Mouse (Mus musculus) heart, postnatal 0 days (tissue): Measurements from ENCODE around the gene Zfp326. TPM values are rescaled to one million over a fixed set of nuclear protein-coding genes. Genes with fewer than 3 reads are reported as not detected.

ENCODE experiments used
- ATAC-seq: fragments of 200-750 bp; cut with Nextera tagmentation; 2 replicates; pipeline ENCODE4 v1.8.0; 2017; ENCODE audit warnings: low read depth, moderate number of reproducible peaks, moderate library complexity; ENCODE audit not compliant: insufficient read depth
- DNase-seq: peaks from one replicate; pipeline ENCODE4 v3.0.0-alpha.2; 2016; ENCODE audit warnings: low spot score
- H3K27ac ChIP-seq: fragments of 300-500 bp; sonication (generic); 2 replicates; pipeline ENCODE4 v1.5.1; 2014; ENCODE audit warnings: low read depth, mild to moderate bottlenecking
- H3K27me3 ChIP-seq: fragments of 300-500 bp; sonication (generic); 2 replicates; pipeline ENCODE4 v1.6.1; 2014; ENCODE audit warnings: low read length, mixed read lengths; ENCODE audit not compliant: control insufficient read depth, insufficient read depth
- H3K36me3 ChIP-seq: fragments of 300-500 bp; sonication (generic); replicated peaks from 2 replicates; pipeline ENCODE4 v1.6.1; 2014; ENCODE audit warnings: low read length, mixed read lengths; ENCODE audit not compliant: control insufficient read depth, insufficient read depth
- H3K4me1 ChIP-seq: fragments of 300-500 bp; sonication (generic); 2 replicates; pipeline ENCODE4 v1.6.1; 2014; ENCODE audit warnings: antibody characterized with exemption; ENCODE audit not compliant: control insufficient read depth, insufficient read depth
- H3K4me2 ChIP-seq: fragments of 300-500 bp; sonication (generic); 2 replicates; pipeline ENCODE4 v1.6.1; 2014; ENCODE audit warnings: low read depth, mild to moderate bottlenecking, low read length, moderate library complexity
- H3K4me3 ChIP-seq: fragments of 300-500 bp; sonication (generic); 2 replicates; pipeline ENCODE4 v1.5.1; 2014; ENCODE audit warnings: low read depth, low read length
- H3K9ac ChIP-seq: fragments of 300-500 bp; sonication (generic); replicated peaks from 2 replicates; pipeline ENCODE4 v1.6.1; 2014; ENCODE audit warnings: low read depth, low read length, mixed read lengths
- H3K9me3 ChIP-seq: fragments of 300-500 bp; sonication (generic); replicated peaks from 2 replicates; pipeline ENCODE4 v1.6.1; 2016; ENCODE audit warnings: low read length; ENCODE audit not compliant: control insufficient read depth
- CTCF ChIP-seq: IDR thresholded peaks from 2 replicates; pipeline ENCODE4 v1.5.1; 2016; ENCODE audit warnings: antibody characterized with exemption, control low read depth, low read depth
- EP300 ChIP-seq: IDR thresholded peaks from 2 replicates; pipeline ENCODE4 v1.6.1; 2016; ENCODE audit warnings: antibody characterized with exemption, low read depth
- WGBS: fragments of 180-500 bp; shearing (Covaris S2); extraction: QIAGEN DNeasy Blood & Tissue Kit; methylation state at CpG from one replicate; pipeline ENCODE4 v1.1.7; 2014; 5-methylcytosine and 5-hydroxymethylcytosine counted together
- polyA plus RNA-seq: library from polyadenylated mRNA; unstranded; fragments of >200 nt; fragmentation: Nextera tagmentation; extraction: Ambion mirVana; gene quantifications from 2 replicates; pipeline ENCODE4 v1.2.1, GENCODE M21; 2015
- total RNA-seq: library from RNA; depleted of rRNA; stranded (reverse); fragments of >200 nt; gene quantifications from 2 replicates; pipeline ENCODE4 v1.2.3, GENCODE M21; 2014; ENCODE audit warnings: low replicate concordance

The Zfp326 gene
- total and polyA plus RNA-seq, 2 experiments from 2014 or later = 1.8 to 26.7 TPM

DNA sequence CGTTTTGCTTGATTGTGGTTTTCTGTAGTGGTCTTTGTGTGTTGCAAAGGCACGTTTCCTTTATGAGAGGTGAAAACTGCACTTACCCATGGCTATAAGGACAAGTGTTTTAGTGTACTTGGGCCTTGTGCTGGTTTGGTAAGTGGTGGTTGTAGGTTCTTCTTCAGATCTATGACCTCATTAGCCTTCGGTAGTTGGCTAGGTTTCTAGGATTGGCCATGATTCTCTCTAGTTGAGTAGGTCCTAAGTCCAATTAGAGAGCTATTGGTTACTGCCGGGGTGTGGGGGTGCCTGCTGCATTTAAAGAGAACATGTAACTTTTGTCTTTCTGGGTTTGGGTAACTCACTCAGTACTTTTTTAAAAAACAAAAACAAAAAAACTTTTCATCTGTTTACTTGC, 21.8 kb downstream of the Zfp326 start:
- TF ChIP-seq CTCF (no peak), EP300 (no peak)
- Histone ChIP-seq H3K4me3 (no peak overlapping the region), H3K9me3 (no peaks in the 10 kb centered on the region), H3K4me1 (peaks cover 8% of the 10 kb centered on the region; the same call in 1 of the 2 replicates), H3K27me3 (no peaks in the 10 kb centered on the region), H3K36me3 (peaks cover 35% of the 10 kb centered on the region), H3K27ac (no peak overlapping the region), H3K9ac (no peak overlapping the region), H3K4me2 (no peak overlapping the region)
- no peak for ATAC-seq
- DNase-seq = no peak
- 89% methylated on average over 4 of the region's 4 CpGs for WGBS

GRCm38 (mm10) chr5:105909209-105909608, 32.8 kb downstream of the Zfp326 start:
- H3K9me3 ChIP-seq = no peaks in the 10 kb centered on the region
- 78% methylated on average over 5 of the region's 5 CpGs for WGBS
- no peak for DNase-seq
- H3K27ac ChIP-seq = no peak overlapping the region
- no peak overlapping the region for H3K4me2 ChIP-seq
- H3K9ac ChIP-seq = no peak overlapping the region
- H3K4me1 ChIP-seq = no peaks in the 10 kb centered on the region
- H3K27me3 ChIP-seq = no peaks in the 10 kb centered on the region
- H3K36me3 ChIP-seq = peaks cover 75% of the 10 kb centered on the region
- no peak overlapping the region for H3K4me3 ChIP-seq
- no peak for TF ChIP-seq CTCF
- ATAC-seq = no peak

- TF ChIP-seq EP300 (no peak), CTCF (no peak)
- 88% methylated on average over 3 of the region's 3 CpGs for WGBS
- H3K4me3 ChIP-seq = no peak overlapping the region
- H3K27ac ChIP-seq = no peak overlapping the region
- H3K4me2 ChIP-seq = no peak overlapping the region
- H3K9me3 ChIP-seq = no peaks in the 10 kb centered on the region
- ATAC-seq (no peak), DNase-seq (no peak)
- H3K27me3 ChIP-seq = no peaks in the 10 kb centered on the region
- peaks cover 78% of the 10 kb centered on the region for H3K36me3 ChIP-seq
- no peaks in the 10 kb centered on the region for H3K4me1 ChIP-seq
- no peak overlapping the region for H3K9ac ChIP-seq
Measured at GRCm38 (mm10) chr5:105909671-105910070, 33.3 kb downstream of the Zfp326 start.

GRCm38 (mm10) chr5:105911498-105911897, 35.1 kb downstream of the Zfp326 start:
- no peak overlapping the region for H3K4me2 ChIP-seq
- WGBS = 51% methylated on average over 5 of the region's 5 CpGs
- H3K4me3 ChIP-seq = no peak overlapping the region
- no peaks in the 10 kb centered on the region for H3K9me3 ChIP-seq
- TF ChIP-seq EP300 (no peak), CTCF (no peak)
- ATAC-seq (0 out of 2 replicates have a peak, but pooled peaks have one; percentile 47), DNase-seq (peak; percentile 39)
- peaks cover 85% of the 10 kb centered on the region for H3K36me3 ChIP-seq
- H3K4me1 ChIP-seq = no peaks in the 10 kb centered on the region
- H3K27me3 ChIP-seq = no peaks in the 10 kb centered on the region
- no peak overlapping the region for H3K9ac ChIP-seq
- H3K27ac ChIP-seq = no peak overlapping the region

GRCm38 (mm10) chr5:105917398-105917797, 41.0 kb downstream of the Zfp326 start:
- peak; percentile 63; the same call in 1 of the 2 replicates for ATAC-seq
- no peaks in the 10 kb centered on the region for H3K9me3 ChIP-seq
- no peak overlapping the region for H3K27ac ChIP-seq
- H3K36me3 ChIP-seq = peaks cover 52% of the 10 kb centered on the region
- no peak for DNase-seq
- no peak overlapping the region for H3K4me3 ChIP-seq
- WGBS = 53% methylated on average over 3 of the region's 3 CpGs
- H3K9ac ChIP-seq = no peak overlapping the region
- H3K27me3 ChIP-seq = no peaks in the 10 kb centered on the region
- no peak overlapping the region for H3K4me2 ChIP-seq
- no peaks in the 10 kb centered on the region for H3K4me1 ChIP-seq
- TF ChIP-seq CTCF (no peak), EP300 (no peak)

GRCm38 (mm10) chr5:105918289-105918688, 41.9 kb downstream of the Zfp326 start:
- Histone ChIP-seq H3K36me3 (peaks cover 43% of the 10 kb centered on the region), H3K27ac (no peak overlapping the region), H3K4me1 (no peaks in the 10 kb centered on the region), H3K9ac (no peak overlapping the region), H3K4me3 (no peak overlapping the region), H3K27me3 (no peaks in the 10 kb centered on the region), H3K9me3 (no peaks in the 10 kb centered on the region), H3K4me2 (no peak overlapping the region)
- WGBS = 85% methylated on average over 6 of the region's 6 CpGs
- DNase-seq (no peak), ATAC-seq (no peak)
- TF ChIP-seq CTCF (peak; percentile 47), EP300 (no peak)
